Mouse (Mus musculus) heart, adult 18-20 months (tissue): ENCODE results near the gene Abca3. TPM values are rescaled to one million over a fixed set of nuclear protein-coding genes. Genes with fewer than 3 reads are reported as not detected.
A peak's percentile ranks its signal among the peaks of the same experiment; 100 is the strongest.

Source experiments
- DNase-seq, 2 experiments: peaks; one replicate each; pipeline ENCODE4 v3.0.0; 2021 to 2022; ENCODE audit warnings: mixed read lengths in 1 of 2
- microRNA-seq, 2 experiments: library from miRNA; unstranded; fragments of <30 nt; microRNA quantifications; one replicate each; pipeline ENCODE4 v1.2.0; 2022
- total RNA-seq, 2 experiments: library from RNA; stranded (reverse); gene quantifications; 2 replicates each; pipeline ENCODE4 v1.2.3; 2021

Gene Abca3
- total RNA-seq, 2 experiments from 2014 or later: 11.1 to 13.1 TPM

- no peak for DNase-seq
Observed at GRCm38 (mm10) chr17:24441148-24441547, 89.4 kb downstream of the Abca3 start.

GRCm38 (mm10) chr17:24442107-24442506 lies 90.4 kb downstream of the Abca3 start:
- no peak for DNase-seq

GRCm38 (mm10) chr17:24442632-24443155 lies 90.9 kb downstream of the Abca3 start, which contains the start of gene Dnase1l2:
Dnase1l2 (minus strand) TSS chr17:24443105.
- no peak for DNase-seq

GRCm38 (mm10) chr17:24443409-24443808 lies 91.7 kb downstream of the Abca3 start:
- DNase-seq: no peak

GRCm38 (mm10) chr17:24446590-24446989 lies 94.8 kb downstream of the Abca3 start:
- no peak for DNase-seq

- DNase-seq: no peak
Observed at GRCm38 (mm10) chr17:24449507-24449906, 97.8 kb downstream of the Abca3 start.

- no peak for DNase-seq
Observed at GRCm38 (mm10) chr17:24451220-24451619, 99.5 kb downstream of the Abca3 start.

- no peak for DNase-seq
Observed at GRCm38 (mm10) chr17:24453372-24453771, 101.6 kb downstream of the Abca3 start.

- no peak for DNase-seq
Observed at GRCm38 (mm10) chr17:24454218-24454755, 102.5 kb downstream of the Abca3 start.

GRCm38 (mm10) chr17:24454756-24455522 lies 103.2 kb downstream of the Abca3 start:
- peak; percentile 100 for DNase-seq

GRCm38 (mm10) chr17:24455523-24456206 lies 103.9 kb downstream of the Abca3 start:
- DNase-seq: peak in 1 of 2 experiments; percentile 39

Small RNA genes lying within 50 kb of the gene (microRNA-seq; reads per million reads assigned to microRNA genes)
- 0 reads per million in 2 experiments for gene Gm24427

Other genes with a start within 250 kb of the Abca3 start
- 10 to 100 TPM; 39.7 to 41.1 TPM for gene Pdpk1, start 201.0 kb upstream of the Abca3 start, total RNA-seq
- gene Amdhd2, start 188.2 kb upstream of the Abca3 start, total RNA-seq: 10 to 100 TPM in 1 of 2 experiments, 1 to 10 TPM in 1; 8.3 to 13.5 TPM
- gene Atp6v0c, start 182.2 kb upstream of the Abca3 start, total RNA-seq: 100 to 1,000 TPM; 241 to 255 TPM
- gene Tbc1d24, start 146.4 kb upstream of the Abca3 start, total RNA-seq: 10 to 100 TPM; 12.3 to 14.4 TPM
- under 1 TPM; 0.67 to 0.72 TPM for gene Ntn3, start 142.4 kb upstream of the Abca3 start, total RNA-seq
- gene Tedc2, start 131.1 kb upstream of the Abca3 start, total RNA-seq: 1 to 10 TPM; 1.9 to 3.0 TPM
- gene Ccnf, start 100.5 kb upstream of the Abca3 start, total RNA-seq: under 1 TPM; 0.62 to 0.65 TPM
- under 1 TPM in 1 of 2 experiments, not detected in 1; 0.05 TPM for gene Abca17, start 882 bp upstream of the Abca3 start, total RNA-seq
- gene Rnps1, start 62.6 kb downstream of the Abca3 start, total RNA-seq: 10 to 100 TPM; 60.6 to 64.6 TPM
- gene Eci1, start 74.7 kb downstream of the Abca3 start, total RNA-seq: 100 to 1,000 TPM; 472 to 487 TPM
- gene Dnase1l2, start 91.2 kb downstream of the Abca3 start, total RNA-seq: 1 to 10 TPM in 1 of 2 experiments, under 1 TPM in 1; 0.69 to 1.5 TPM
- 10 to 100 TPM in 1 of 2 experiments, 1 to 10 TPM in 1; 9.8 to 10.1 TPM for gene E4f1, start 118.4 kb downstream of the Abca3 start, total RNA-seq
- 10 to 100 TPM; 40.1 to 43.5 TPM for gene Pgp, start 118.4 kb downstream of the Abca3 start, total RNA-seq
- not detected for gene Bricd5, start 121.9 kb downstream of the Abca3 start, total RNA-seq
- 10 to 100 TPM in 1 of 2 experiments, 1 to 10 TPM in 1; 8.1 to 10.3 TPM for gene Mlst8, start 127.1 kb downstream of the Abca3 start, total RNA-seq
- under 1 TPM; 0.15 to 0.20 TPM for gene Caskin1, start 136.7 kb downstream of the Abca3 start, total RNA-seq
- gene Traf7, start 176.0 kb downstream of the Abca3 start, total RNA-seq: 10 to 100 TPM; 35.8 to 38.5 TPM
- not detected for gene Rab26, start 182.3 kb downstream of the Abca3 start, total RNA-seq
- 10 to 100 TPM; 34.1 to 34.5 TPM for gene Pkd1, start 197.9 kb downstream of the Abca3 start, total RNA-seq